Mouse (Mus musculus): ENCODE results near the gene Zbtb34. TPM values are rescaled to one million over a fixed set of nuclear protein-coding genes. Genes with fewer than 3 reads are reported as not detected.

Gene Zbtb34
- polyA plus RNA-seq (2014; fragmentation: Nextera tagmentation; extraction: Ambion mirVana) = 8.8 and 9.2 TPM in 2 replicates

GRCm38 (mm10) chr2:33430771-33431699 is at the start of gene Zbtb34:
Gene Zbtb34 (minus strand): TSS chr2:33431324.
- DNase-seq (ENCODE audit: low spot score) (peak; percentile 83), ATAC-seq (ENCODE audit: insufficient read depth, low FRiP score, low TSS enrichment) (peak; percentile 79; the same call in 1 of the 2 replicates)
- Histone ChIP-seq H3K4me3 (ENCODE audit: low read depth, low read length) (peak within 1 kb of the TSS; percentile 87), H3K9ac (ENCODE audit: low read length) (peak within 1 kb of the TSS; percentile 90), H3K4me2 (ENCODE audit: low read depth) (peak within 1 kb of the TSS; percentile 89), H3K9me3 (ENCODE audit: control insufficient read depth, low read length) (no peaks in the 10 kb centered on the region), H3K4me1 (ENCODE audit: control insufficient read depth, insufficient read depth, low read length) (peaks cover 14% of the 10 kb centered on the region), H3K27me3 (ENCODE audit: control insufficient read depth, insufficient read depth, low read length) (no peaks in the 10 kb centered on the region), H3K27ac (ENCODE audit: low read depth, low read length) (0 out of 2 replicates have a peak within 1 kb of the TSS, but pooled peaks have one; percentile 39), H3K36me3 (ENCODE audit: control insufficient read depth, insufficient read depth, low read length) (0 out of 2 replicates have a peak, but pooled peaks cover 2% of the 10 kb centered on the region)
- whole genome bisulfite sequencing = under 1% methylated on average over 84 of the region's 102 CpGs

- H3K27me3 ChIP-seq (ENCODE audit: control insufficient read depth, insufficient read depth, low read length) = no peaks in the 10 kb centered on the region
- no peaks in the 10 kb centered on the region for H3K4me1 ChIP-seq (ENCODE audit: control insufficient read depth, insufficient read depth, low read length)
- WGBS = 89% methylated on average over 10 of the region's 10 CpGs
- no peak overlapping the region for H3K4me3 ChIP-seq (ENCODE audit: low read depth, low read length)
- H3K9ac ChIP-seq (ENCODE audit: low read length) = no peak overlapping the region
- ATAC-seq (ENCODE audit: insufficient read depth, low FRiP score, low TSS enrichment) (no peak), DNase-seq (ENCODE audit: low spot score) (no peak)
- no peaks in the 10 kb centered on the region for H3K9me3 ChIP-seq (ENCODE audit: control insufficient read depth, low read length)
- no peaks in the 10 kb centered on the region for H3K36me3 ChIP-seq (ENCODE audit: control insufficient read depth, insufficient read depth, low read length)
- no peak overlapping the region for H3K27ac ChIP-seq (ENCODE audit: low read depth, low read length)
- no peak overlapping the region for H3K4me2 ChIP-seq (ENCODE audit: low read depth)
Measured at GRCm38 (mm10) chr2:33477961-33478755, 47.0 kb upstream of the Zbtb34 start.

- Histone ChIP-seq H3K27ac (ENCODE audit: low read depth, low read length) (no peak overlapping the region), H3K4me2 (ENCODE audit: low read depth) (no peak overlapping the region), H3K9ac (ENCODE audit: low read length) (no peak overlapping the region), H3K4me3 (ENCODE audit: low read depth, low read length) (no peak overlapping the region), H3K36me3 (ENCODE audit: control insufficient read depth, insufficient read depth, low read length) (no peaks in the 10 kb centered on the region), H3K27me3 (ENCODE audit: control insufficient read depth, insufficient read depth, low read length) (no peaks in the 10 kb centered on the region), H3K4me1 (ENCODE audit: control insufficient read depth, insufficient read depth, low read length) (no peaks in the 10 kb centered on the region), H3K9me3 (ENCODE audit: control insufficient read depth, low read length) (no peaks in the 10 kb centered on the region)
- DNase-seq (ENCODE audit: low spot score) = no peak
- ATAC-seq (ENCODE audit: insufficient read depth, low FRiP score, low TSS enrichment) = no peak
Measured at GRCm38 (mm10) chr2:33475961-33476360, 44.8 kb upstream of the Zbtb34 start.

- Histone ChIP-seq H3K9ac (ENCODE audit: low read length) (peak within 1 kb of the TSS; percentile 91), H3K27me3 (ENCODE audit: control insufficient read depth, insufficient read depth, low read length) (no peaks in the 10 kb centered on the region), H3K36me3 (ENCODE audit: control insufficient read depth, insufficient read depth, low read length) (no peaks in the 10 kb centered on the region), H3K27ac (ENCODE audit: low read depth, low read length) (peak within 1 kb of the TSS; percentile 39; the same call in 1 of the 2 replicates), H3K4me2 (ENCODE audit: low read depth) (peak within 1 kb of the TSS; percentile 85), H3K4me3 (ENCODE audit: low read depth, low read length) (peak within 1 kb of the TSS; percentile 96), H3K4me1 (ENCODE audit: control insufficient read depth, insufficient read depth, low read length) (peaks cover 8% of the 10 kb centered on the region), H3K9me3 (ENCODE audit: control insufficient read depth, low read length) (no peaks in the 10 kb centered on the region)
- 4% methylated on average over 36 of the region's 36 CpGs for WGBS
- ATAC-seq (ENCODE audit: insufficient read depth, low FRiP score, low TSS enrichment) = peak; percentile 74
- peak; percentile 98 for DNase-seq (ENCODE audit: low spot score)
Measured at GRCm38 (mm10) chr2:33468466-33469097, 37.5 kb upstream of the Zbtb34 start, which contains the start of gene Zbtb43. Gene Zbtb43 (minus strand): TSS chr2:33468559.

- Histone ChIP-seq H3K4me3 (ENCODE audit: low read depth, low read length) (peak overlapping the region; percentile 96), H3K27ac (ENCODE audit: low read depth, low read length) (peak overlapping the region; percentile 39; the same call in 1 of the 2 replicates), H3K9me3 (ENCODE audit: control insufficient read depth, low read length) (no peaks in the 10 kb centered on the region), H3K9ac (ENCODE audit: low read length) (peak overlapping the region; percentile 91), H3K36me3 (ENCODE audit: control insufficient read depth, insufficient read depth, low read length) (no peaks in the 10 kb centered on the region), H3K4me2 (ENCODE audit: low read depth) (peak overlapping the region; percentile 85), H3K4me1 (ENCODE audit: control insufficient read depth, insufficient read depth, low read length) (peaks cover 8% of the 10 kb centered on the region), H3K27me3 (ENCODE audit: control insufficient read depth, insufficient read depth, low read length) (no peaks in the 10 kb centered on the region)
- WGBS = 8% methylated on average over 44 of the region's 57 CpGs
- ATAC-seq (ENCODE audit: insufficient read depth, low FRiP score, low TSS enrichment) (peak; percentile 35; the same call in 1 of the 2 replicates), DNase-seq (ENCODE audit: low spot score) (no peak)
Measured at GRCm38 (mm10) chr2:33467546-33468465, 36.7 kb upstream of the Zbtb34 start.

- Histone ChIP-seq H3K9ac (ENCODE audit: low read length) (no peak overlapping the region), H3K9me3 (ENCODE audit: control insufficient read depth, low read length) (no peaks in the 10 kb centered on the region), H3K4me1 (ENCODE audit: control insufficient read depth, insufficient read depth, low read length) (peaks cover 8% of the 10 kb centered on the region), H3K36me3 (ENCODE audit: control insufficient read depth, insufficient read depth, low read length) (no peaks in the 10 kb centered on the region), H3K4me2 (ENCODE audit: low read depth) (no peak overlapping the region), H3K27me3 (ENCODE audit: control insufficient read depth, insufficient read depth, low read length) (no peaks in the 10 kb centered on the region), H3K27ac (ENCODE audit: low read depth, low read length) (no peak overlapping the region), H3K4me3 (ENCODE audit: low read depth, low read length) (no peak overlapping the region)
- no peak for DNase-seq (ENCODE audit: low spot score)
- 71% methylated on average over 4 of the region's 4 CpGs for WGBS
- ATAC-seq (ENCODE audit: insufficient read depth, low FRiP score, low TSS enrichment) = no peak
Measured at GRCm38 (mm10) chr2:33465966-33466365, 34.8 kb upstream of the Zbtb34 start.

- no peaks in the 10 kb centered on the region for H3K27me3 ChIP-seq (ENCODE audit: control insufficient read depth, insufficient read depth, low read length)
- H3K9me3 ChIP-seq (ENCODE audit: control insufficient read depth, low read length) = no peaks in the 10 kb centered on the region
- ATAC-seq (ENCODE audit: insufficient read depth, low FRiP score, low TSS enrichment) (no peak), DNase-seq (ENCODE audit: low spot score) (no peak)
- H3K36me3 ChIP-seq (ENCODE audit: control insufficient read depth, insufficient read depth, low read length) = no peaks in the 10 kb centered on the region
- H3K9ac ChIP-seq (ENCODE audit: low read length) = no peak overlapping the region
- H3K4me2 ChIP-seq (ENCODE audit: low read depth) = no peak overlapping the region
- peaks cover 8% of the 10 kb centered on the region for H3K4me1 ChIP-seq (ENCODE audit: control insufficient read depth, insufficient read depth, low read length)
- H3K4me3 ChIP-seq (ENCODE audit: low read depth, low read length) = no peak overlapping the region
- H3K27ac ChIP-seq (ENCODE audit: low read depth, low read length) = no peak overlapping the region
- 85% methylated on average over 5 of the region's 5 CpGs for WGBS
Measured at GRCm38 (mm10) chr2:33465215-33465614, 34.1 kb upstream of the Zbtb34 start.
